Mouse (Mus musculus): Measurements from ENCODE around the gene Gbgt1.

DNA sequence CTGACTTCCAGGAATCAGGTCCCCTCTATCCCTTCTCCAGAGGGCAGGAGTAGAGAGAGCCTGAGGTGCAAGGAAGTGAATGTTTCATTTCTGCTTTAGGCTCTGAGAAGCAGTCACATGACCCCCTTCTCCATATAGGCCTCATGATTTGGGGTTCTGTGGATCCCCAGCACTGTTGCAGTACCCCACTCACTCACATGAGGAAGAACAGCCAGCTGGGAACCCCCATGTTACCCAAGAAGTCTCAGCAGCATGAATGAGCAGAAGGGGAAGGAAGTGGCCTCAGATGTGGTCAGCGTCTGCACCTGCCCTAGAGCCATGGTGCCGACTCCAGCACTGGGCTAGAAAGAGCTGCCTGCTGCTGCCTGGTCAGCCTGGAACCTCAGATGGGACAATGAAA lies 43.3 kb downstream of the Gbgt1 start:
- TF ChIP-seq POLR2A (IDR thresholded peaks at IDR 0.05; ENCODE audit: insufficient read depth, low read depth, low read length): no peak
- no peak for TF ChIP-seq CTCF (IDR thresholded peaks at IDR 0.05; ENCODE audit: insufficient read depth, low read depth, low read length)

Data from olfactory bulb, adult 2 months (tissue).